Mouse (Mus musculus) adrenal gland, adult 18-20 months (tissue): Measurements from ENCODE around the gene Depdc7. TPM values are rescaled to one million over a fixed set of nuclear protein-coding genes. Genes with fewer than 3 reads are reported as not detected.

ENCODE experiments used
- DNase-seq, 2 experiments: peaks; one replicate each; pipeline ENCODE4 v3.0.0; 2021 to 2022; ENCODE audit warnings: low spot score in 2 of 2
- long read RNA-seq, 2 experiments: library from polyadenylated mRNA; stranded (forward); transcript quantifications; one replicate each; pipeline ENCODE4 v2.0.0; 2021
- total RNA-seq, 2 experiments: library from RNA; stranded (reverse); gene quantifications; 1 replicate in 1 of 2; 2 replicates in 1 of 2; pipeline ENCODE4 v1.2.3; 2021

The Depdc7 gene
- total RNA-seq: 1 to 10 TPM in 1 of 2 experiments, under 1 TPM in 1; 0.66 to 1.2 TPM
- long read RNA-seq, experiment 1, partial matches to known transcripts: 0 of 2 reads
- long read RNA-seq, experiment 1, other reads (novel, unspliced or antisense): 0 of 2 reads
- long read RNA-seq, experiment 2, partial matches to known transcripts: 0 of 4 reads
- long read RNA-seq, experiment 2, other reads (novel, unspliced or antisense): 0 of 4 reads

DNA sequence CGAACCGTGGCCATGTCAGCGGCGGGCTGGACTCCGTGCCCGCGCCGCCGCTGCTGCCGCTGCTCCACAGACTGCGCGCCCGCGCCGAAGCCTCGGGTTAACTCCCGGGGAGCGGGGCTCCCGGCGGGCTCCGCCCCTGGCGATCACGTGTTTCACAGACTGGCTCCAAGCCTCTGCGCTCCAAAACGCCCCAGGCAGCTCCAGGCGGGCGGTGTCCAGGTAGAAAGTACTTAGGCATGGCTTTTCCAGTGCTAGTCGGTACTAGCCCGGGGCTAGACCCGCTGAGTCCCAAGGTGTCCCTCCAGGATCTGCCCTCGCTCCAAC lies at the start of gene Depdc7:
Gene Depdc7, minus strand, starts transcription at position 138 of the 324 bp plus-strand sequence.
- peak; percentile 91 to 93 for DNase-seq

DNA sequence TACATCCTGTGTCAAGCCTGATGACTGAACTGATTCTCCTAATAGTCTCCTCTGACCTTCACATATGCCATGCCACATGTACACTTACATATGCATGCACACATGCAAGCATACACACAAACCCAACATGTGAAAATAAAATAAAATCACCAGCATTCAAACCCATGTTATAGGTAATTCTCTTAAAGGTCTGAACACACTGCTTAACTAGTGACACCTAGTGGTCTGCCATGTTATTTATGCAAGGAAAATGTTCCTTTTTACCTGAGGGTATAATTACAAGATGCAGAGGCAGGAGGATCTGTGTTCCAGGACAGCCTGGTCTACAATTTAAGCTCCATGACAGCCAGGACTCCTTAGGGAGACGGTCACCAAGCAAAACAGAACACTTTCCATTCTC lies 32.1 kb upstream of the Depdc7 start:
- no peak for DNase-seq

DNA sequence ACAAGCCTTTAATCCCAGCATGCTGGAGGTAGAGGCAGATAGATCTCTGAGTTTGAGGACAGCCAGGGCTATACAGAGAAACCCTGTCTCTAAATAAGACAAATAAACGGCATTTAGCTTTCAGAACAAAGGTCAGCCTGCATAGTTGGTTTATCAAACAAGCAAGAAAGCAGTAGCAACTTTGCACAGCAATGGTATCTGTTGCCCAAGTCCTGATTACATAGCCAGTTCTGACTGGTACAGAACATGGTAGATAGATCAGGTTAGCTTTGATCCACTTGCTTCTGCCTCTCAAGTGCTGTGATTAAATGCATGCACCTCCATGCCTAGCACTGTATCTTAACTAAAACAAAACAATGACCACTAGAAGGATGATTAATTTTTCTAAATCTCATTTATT lies 26.0 kb upstream of the Depdc7 start:
- no peak for DNase-seq

DNA sequence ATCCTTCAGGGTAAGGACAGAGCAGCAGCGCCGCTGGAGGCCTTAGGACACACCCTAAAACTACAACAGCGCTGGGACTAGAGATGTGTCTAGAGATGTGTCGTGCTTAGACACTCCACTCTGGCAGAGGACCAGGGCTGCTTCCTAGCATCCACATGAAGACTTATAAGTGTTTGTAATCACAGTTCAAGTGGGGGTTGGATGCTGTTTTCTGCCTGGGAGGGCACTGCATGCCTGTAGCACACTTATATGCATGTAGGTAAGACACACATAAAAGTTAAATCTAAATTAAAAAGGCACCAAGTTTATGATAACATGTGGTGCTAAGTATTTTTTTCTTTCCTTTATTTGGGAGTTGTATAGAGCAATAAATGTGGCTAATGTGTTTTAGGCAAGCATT lies 21.3 kb upstream of the Depdc7 start:
- no peak for DNase-seq

DNA sequence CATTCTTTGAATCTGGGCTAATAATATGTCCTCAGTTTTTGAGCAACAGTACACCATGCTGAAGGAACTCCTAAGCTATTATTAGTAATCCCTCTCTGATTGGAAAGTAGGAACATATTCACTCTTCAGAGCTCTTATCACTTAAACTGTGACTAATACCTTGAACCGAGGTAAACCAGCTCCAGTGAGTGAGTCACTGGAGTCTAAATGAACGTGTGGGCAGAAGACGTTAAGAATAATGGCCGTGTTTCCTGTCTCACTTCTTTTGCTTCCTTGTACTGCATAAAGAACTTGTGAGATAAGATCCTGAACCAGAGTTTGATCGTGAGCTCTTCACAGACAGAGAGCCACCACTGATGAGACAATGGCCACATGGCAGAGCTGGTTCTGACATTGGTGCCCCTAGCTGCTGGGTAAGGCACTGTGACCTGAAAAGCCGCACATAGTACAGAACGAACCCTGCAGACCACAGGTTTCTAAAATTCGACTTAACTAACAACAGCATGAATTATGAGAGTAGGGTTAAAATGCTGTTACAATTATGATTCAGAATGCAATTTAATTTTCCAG lies 20.5 kb upstream of the Depdc7 start:
- no peak for DNase-seq

DNA sequence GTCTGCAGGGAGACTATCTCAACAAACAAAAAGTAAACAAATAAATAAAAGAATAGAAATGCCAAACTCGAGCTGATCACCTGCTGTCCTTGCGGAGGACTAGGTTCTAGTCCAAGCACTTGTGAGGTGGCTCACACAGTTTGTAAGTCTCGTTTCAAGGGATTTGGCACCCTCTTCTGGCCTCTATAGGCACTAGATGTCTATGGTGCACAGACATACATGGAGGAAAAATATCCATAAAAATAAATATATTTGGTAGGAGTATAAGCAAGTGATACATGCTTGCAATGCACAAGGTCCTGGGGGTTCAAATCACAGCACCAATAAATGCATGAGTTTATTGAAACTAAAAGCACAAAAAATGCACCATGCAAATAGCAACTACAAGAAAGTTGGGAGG lies 7.9 kb upstream of the Depdc7 start:
- no peak for DNase-seq

DNA sequence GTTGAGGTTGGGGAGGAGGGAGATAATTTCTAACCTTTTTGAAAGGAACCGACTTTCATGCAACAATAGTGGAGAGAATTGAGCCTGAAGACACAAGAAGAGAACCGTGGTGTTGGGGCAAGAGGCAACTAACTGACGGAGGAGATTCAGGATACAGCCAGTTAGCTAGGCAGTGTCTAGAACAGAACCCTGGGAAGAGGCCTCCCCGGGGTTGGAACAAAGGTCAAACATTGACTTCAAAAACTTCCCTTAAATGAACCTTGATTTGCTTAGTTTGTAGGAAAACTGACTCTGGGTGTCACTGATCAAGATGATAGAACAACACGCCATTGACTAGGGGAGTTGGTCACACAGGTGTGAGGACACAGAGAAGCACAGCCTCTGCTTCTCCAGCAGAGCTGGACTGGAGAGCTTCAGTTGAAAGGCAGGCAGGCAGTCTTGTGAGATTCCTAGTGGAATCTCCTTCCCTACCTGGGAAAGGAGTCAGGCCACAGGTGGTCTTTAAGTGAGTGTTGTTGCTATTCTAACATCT lies 6.0 kb upstream of the Depdc7 start:
- DNase-seq: no peak

DNA sequence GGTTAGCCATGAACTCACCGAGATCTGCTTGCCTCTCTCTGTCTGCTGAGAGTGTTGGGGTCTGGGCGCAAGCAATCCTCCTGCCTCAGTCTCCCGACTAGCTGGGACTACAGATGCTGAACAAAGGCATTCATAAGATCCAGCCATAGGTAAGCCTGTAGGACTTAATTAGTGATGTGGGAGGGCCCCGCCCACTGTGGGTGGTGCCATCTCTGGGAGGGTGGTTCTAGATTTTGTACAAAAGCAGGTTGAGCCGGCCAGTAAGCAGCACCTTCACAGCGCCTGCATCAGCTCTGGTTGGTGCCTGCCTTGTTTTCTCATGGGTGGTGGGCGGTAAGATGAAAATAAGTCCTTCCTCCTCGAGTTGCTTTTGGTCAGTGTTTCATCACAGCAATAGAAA lies 3.6 kb upstream of the Depdc7 start:
- no peak for DNase-seq

DNA sequence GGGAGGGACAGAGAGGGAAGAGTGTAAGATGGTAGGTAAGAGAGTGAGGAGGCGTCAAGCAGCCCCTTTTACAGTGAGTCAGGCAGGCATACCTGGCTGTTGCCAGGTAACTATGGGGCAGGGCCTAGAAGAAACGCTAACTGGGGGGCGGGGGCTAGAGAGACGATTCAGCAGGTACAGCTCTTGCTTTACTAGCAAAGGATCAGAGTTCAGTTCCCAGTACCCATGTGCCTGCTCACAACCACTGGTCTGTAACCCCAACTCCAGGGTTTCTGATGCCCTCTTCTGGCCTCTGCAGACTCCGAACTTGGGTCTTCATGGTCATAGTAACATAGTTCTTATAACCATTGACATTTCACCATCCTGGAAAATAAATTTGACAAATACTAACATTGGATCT lies 1.3 kb upstream of the Depdc7 start:
- DNase-seq: no peak

DNA sequence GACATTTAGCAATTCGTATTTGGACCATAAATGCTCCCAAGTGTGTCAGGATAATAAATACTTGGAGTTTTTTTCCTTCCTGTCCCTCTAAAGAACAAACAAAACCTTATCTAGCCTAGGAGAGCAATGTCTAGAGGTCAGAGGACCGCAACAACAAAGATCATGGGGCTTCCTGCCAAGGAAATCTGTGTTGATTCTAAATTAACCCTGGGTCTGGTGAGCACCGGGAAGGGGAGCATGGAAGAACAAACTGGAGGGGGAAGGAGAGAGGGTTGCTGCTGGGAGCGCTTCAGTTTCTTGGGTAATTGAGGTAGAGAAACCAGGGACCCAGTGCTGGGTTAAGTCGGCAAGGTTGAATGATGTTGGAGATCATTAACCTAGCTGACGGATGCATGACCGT lies 482 bp upstream of the Depdc7 start:
- no peak for DNase-seq

DNA sequence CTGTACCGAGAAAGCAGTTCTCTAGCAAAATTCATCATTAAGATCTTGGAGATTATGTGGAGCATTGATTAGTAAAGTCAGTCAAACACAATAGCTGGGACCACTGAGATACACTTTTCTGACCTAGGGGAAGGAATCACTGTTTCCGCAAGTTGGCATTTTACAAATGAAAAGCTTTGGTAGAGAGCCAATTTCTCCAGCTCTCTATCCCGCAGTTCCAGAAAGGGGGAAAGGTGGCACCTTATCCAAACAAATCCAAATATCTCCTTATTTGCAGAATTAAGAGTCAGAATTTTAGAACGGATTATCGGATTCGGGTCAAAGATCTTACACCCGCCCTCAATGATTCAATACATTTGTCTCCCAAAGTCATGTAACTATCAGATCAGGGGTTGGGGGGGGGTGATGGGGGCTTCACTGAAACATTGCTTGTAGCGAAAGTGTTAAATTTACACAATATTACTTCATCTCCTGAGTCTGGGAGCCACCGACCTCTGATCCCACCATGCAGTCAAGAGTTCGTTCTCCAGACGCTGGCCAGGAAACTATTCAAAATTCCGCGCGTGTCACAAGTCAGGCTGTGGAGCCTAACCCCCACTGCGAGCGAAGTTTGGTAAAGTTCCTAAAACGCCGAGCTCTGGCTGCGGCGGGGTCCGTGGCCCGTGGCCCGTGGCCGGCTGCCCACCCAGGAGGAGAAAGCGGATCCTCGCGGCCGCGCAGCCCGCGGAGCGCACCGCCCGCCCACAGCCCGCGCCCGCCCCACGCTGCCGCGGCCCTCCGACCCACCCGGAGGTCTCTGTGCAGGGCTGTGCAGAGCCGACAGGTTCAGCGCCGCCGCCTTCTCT lies 560 bp downstream of the Depdc7 start:
- DNase-seq: no peak

DNA sequence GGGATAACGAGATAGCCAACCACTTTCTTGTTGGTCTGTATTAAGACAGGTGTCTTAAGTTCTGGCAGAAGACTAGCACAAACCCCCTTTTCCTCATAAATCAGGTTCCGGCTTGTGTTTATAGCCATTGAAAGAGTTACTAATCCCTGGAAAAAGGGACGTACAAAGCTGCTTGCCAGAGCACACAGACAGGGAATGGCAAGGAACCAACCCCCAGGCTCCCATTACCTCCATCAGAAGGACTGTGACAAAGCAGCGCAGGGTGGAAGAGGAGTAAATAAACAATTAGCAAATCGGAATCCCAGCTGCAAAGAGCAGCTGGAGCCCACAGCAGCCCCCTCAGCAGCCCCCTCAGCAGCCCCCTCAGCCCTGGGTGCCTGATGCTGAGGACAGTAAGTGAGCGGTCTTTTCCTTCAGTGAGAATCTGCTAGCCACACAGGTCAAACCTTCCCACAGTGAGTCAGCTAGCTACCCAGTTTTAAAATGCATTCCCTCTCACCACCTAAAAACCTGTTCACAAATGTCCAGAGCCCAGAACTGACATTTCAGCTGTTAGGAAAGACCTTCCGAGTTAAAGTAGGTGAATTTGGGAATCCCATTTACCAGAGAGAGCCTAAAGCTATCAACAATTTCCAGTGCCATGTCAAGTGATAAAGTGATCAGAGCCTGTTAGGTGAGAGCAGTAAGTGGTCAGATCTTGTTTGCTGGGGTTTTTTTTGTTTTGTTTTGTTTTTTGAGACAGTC lies 1.5 kb downstream of the Depdc7 start:
- DNase-seq: no peak

DNA sequence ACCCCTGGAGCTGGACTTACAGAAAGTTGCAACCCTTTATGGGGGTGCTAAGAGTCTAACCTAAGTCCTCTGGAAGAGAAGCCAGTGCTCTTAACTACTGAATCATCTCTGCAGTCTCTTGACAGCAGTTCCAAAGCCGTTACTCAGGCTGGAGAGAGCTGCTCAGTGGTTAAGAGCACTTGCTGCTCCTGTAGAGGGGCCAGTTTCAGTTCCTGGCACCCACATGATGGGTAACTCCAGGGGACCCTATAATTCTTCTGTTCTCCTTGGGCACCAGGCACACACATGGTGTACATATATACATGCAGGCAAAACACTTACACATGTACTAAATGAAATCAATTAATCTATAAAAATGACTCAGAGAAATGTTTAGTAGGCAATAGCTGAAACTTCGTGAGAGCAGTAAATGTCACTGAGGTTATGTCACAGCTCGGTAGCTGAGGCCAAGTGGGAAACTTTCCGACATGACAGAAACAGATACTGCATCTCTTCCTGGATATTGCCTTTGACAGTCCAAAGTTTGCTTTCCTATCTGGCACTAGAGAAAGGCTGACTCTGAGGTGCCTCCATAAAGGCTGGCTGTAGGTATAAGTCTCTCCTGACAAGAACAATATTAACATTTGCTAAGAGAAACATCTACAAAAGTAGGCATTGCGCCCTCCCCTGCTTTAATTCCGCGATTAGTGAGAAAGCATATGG lies 2.3 kb downstream of the Depdc7 start:
- DNase-seq: no peak

DNA sequence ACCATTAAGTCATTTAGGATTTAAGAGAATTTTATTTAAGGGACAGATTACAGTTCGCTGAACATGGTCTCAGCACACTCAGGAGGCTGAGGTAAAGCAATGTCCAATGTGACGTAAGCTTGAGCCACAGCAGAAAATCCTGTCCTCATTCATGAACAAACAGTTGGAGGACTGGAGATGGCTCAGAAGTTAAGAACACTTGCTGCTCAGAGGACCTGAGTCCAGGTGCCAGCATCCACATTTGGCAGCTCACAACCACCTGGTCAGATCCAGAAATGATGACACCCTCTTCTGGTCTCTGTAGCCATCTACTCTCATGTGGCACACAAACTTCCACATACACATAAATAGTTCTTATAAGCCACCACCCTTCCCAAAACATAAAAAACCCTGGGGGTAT lies 3.0 kb downstream of the Depdc7 start:
- DNase-seq: no peak

DNA sequence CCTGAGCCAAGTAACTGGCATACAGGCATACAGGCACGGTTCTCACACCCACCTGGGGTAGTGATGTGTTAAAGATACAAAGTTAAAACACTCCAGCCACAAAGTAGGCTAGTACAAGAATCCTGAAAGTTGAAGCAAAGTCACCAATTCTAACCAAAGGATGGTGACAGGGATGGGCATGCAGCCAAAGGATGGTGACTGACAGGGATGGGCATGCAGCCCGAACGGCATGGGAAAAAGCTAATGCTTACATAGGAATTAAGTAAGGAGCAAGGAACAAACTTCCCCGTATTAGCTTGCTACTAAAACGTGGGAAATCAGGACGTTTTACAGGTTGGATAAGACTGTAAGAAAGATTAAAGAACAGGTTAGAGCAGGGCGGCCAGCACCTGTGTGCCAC lies 6.4 kb downstream of the Depdc7 start:
- DNase-seq: no peak

DNA sequence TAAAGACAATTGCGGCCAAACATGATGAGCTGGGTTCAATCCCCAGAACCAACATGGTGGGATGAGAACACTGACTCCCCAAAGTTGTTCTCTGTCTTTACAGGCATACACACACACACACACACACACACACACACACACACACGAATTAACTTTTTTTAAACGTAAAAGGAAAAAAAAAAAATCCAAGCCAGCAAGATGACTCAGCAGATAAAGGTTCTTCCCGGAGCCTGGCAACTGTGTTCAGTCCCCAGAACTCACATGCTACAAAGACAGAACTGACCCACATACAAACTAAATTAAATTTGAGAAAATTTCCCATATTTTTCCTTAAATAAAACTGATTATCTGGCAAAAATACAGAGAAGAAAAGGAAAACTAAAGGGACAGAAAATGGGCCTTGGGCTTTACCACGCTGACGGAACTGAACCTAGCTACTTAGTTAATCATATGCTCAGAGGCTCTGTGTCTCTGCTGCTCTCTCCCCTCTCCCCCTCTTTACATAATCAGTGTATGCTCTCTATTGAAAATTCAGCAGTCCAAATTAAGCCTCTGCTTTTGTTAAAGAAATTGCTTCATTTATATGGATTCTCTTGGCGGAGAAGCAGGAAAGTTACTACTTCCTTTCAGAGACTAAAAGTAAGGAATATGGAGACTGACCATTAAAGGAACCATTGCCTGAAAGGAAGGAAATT lies 10.0 kb downstream of the Depdc7 start:
- no peak for DNase-seq

DNA sequence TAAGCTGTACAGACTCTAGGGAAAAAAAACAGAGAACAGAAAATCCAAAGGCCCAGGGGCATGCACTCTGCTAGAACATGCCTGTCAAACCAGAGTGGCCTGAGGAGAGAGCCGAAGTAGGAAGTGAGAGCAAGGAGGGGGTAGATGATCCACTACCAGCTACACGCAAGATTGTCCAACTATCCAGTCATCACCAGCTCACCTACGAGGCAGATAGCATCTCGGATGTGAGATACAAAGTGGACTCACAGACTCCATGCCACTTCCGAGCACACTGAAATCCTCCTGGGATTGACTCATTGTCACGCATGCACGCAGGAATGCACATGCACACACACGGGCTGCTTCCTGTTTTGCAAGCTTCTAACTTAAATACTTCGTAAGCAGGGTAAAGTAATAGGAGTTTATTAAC lies 10.6 kb downstream of the Depdc7 start:
- DNase-seq: no peak

DNA sequence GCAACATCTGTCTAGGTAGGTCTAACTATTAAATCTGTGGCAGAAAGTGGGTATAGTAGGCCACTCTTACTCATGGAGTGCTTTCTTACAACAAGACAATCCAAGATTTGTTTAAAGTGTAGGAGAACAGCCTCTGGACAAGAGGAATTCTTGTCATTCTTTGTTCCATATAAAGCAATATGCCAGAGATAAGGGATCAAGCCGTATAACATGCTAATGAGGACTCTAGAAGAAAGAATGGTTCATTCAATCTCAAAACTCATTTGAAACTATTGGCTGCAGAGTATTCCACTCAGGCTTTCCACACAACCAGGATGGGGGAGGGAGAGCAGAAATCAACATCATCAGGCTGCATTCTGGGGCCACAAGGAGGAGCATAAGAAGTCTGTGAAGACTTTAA lies 15.3 kb downstream of the Depdc7 start:
- DNase-seq: no peak

DNA sequence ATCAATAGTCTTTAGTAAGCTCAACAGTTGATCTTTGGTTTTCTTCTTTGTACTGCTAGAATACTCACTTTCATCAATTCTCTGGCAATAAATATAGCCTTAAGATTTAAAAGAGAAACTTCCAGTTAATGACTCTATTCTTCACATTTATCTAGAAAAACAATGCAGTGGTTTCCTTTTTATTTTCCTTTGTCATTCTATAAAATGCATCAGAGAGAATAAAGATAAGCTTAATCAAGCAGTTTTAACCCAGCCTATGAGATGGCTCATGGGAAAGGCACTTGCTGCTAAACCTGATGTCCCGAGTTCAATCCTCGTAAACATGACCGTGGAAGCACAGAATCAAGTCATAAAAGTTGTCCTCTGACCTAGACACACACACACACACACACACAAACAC lies 20.7 kb downstream of the Depdc7 start:
- DNase-seq: no peak

DNA sequence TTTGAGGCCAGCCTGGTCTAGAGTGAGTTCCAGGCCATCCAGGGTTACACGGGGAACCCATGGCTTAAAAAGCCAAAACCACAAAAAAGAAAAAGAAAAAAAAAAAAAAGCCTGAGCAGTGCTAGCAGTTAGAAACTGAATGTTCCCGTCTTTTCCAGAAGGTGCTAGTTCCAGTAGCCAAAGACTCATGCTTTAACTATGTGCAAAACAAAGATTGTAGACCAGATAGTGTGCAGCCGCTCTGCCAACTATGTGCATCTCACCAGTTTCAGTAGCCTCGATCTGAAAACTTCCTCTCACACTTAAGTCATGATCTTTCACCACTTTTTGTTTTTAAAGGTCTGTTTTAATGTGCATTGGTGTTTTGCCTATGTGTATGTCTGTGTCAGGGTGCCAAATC lies 24.9 kb downstream of the Depdc7 start:
- no peak for DNase-seq
